Mouse (Mus musculus): ENCODE data around the gene C1qtnf4.

DNA sequence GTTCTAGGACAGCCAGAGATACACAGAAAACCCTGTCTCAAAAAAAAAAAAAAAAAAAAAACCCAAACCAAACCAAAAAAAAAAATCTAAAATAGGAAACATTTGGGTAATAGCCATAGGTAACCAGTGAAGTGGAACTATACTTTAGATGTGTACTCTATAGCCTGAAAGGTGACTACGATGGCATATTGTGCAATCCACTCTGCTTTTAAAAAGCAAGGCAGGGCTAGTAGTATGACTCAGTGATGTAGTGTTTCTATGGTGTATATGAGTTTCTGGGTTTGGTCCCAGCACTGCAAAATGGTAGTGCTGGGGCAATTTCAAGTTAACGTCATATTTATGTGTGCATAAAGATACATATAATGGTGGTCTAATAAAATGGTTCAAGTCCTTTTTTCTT is 21.1 kb downstream of the C1qtnf4 start:
- TF ChIP-seq EP300 (IDR thresholded peaks at IDR 0.05; ENCODE audit: low read length), result no peak
- TF ChIP-seq GABPA (IDR thresholded peaks at IDR 0.05; ENCODE audit: insufficient replicate concordance, low read depth, low read length), result no peak
